Mouse (Mus musculus): ENCODE measurements at regions not wholly inside any gene's neighbourhood (a gene's known extent, or its start where the extent isn't known, plus 50 kb on each side); places are given as distances from the start of the nearest gene placed in this dataset.

DNA sequence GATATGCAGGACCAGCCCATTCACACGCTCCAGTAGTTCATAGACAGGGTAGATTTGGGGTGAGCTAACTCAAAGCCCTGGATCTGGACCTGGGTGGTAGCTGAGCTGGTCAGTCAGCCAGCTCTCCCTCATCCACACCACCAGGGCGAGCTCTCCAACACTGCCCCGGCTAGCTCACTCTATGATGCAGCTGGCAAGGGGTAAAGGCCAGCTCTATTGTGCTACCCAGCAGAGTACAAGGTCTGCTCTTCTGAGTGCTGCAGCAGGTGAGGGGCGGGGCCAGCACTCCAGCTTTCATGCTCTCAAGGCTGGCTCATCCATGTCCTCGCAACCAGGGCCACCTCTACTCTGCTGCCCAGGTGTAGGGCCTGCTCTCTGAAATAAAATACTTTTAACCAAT, 227.5 kb upstream of the Pbx1 start:
- TF ChIP-seq CTCF (conservative IDR thresholded peaks at IDR 0.05; ENCODE audit: low read length) (no peak), POU5F1 (IDR thresholded peaks at IDR 0.05; ENCODE audit: borderline replicate concordance, low read length) (no peak), NANOG (IDR thresholded peaks at IDR 0.05; ENCODE audit: borderline replicate concordance, low read length) (no peak)

All from E14TG2a.4 (cell line).